Mouse (Mus musculus): ENCODE results near the gene Irf2bp2. TPM values are rescaled to one million over a fixed set of nuclear protein-coding genes. Genes with fewer than 3 reads are reported as not detected.

The Irf2bp2 gene
- polyA plus RNA-seq, 1 experiment from 2014 or later: 8.8 TPM

DNA sequence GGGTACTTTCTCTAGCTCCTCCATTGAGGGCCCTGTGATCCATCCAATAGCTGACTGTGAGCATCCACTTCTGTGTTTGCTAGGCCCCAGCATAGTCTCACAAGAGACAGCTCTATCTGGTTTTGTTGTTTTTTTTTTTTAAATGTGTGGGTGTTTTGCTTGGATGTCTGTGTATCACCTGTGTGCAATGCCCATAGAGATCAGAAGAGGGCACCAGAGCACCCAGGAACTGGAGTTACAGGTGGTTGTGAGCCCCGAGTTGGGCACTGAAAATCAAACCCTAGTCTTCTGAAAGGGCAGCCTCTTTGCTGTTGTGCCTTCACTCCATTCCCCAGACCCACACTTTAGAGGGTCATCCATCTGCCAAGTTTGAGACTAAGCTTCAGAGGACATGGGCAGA, 13.7 kb downstream of the Irf2bp2 start:
- no peaks in the 10 kb centered on the region for H3K27me3 ChIP-seq (ENCODE audit: control insufficient read depth, insufficient read depth, low read length)
- no peak overlapping the region for H3K9ac ChIP-seq (replicated peaks; ENCODE audit: low read depth, low read length)
- H3K4me2 ChIP-seq (ENCODE audit: low read depth, low read length): no peak overlapping the region
- H3K4me3 ChIP-seq (ENCODE audit: low read depth, low read length): no peak overlapping the region
- ATAC-seq (ENCODE audit: low read depth): no peak
- 96% methylated on average over 1 of the region's 1 CpGs for WGBS
- peaks cover 14% of the 10 kb centered on the region; the same call in 1 of the 2 replicates for H3K4me1 ChIP-seq (ENCODE audit: control insufficient read depth, insufficient read depth, low read length)
- no peaks in the 10 kb centered on the region for H3K36me3 ChIP-seq (ENCODE audit: control insufficient read depth, insufficient read depth, low read length)
- H3K9me3 ChIP-seq (ENCODE audit: control insufficient read depth, low read length): no peaks in the 10 kb centered on the region
- no peak overlapping the region for H3K27ac ChIP-seq (ENCODE audit: low read depth, low read length)

DNA sequence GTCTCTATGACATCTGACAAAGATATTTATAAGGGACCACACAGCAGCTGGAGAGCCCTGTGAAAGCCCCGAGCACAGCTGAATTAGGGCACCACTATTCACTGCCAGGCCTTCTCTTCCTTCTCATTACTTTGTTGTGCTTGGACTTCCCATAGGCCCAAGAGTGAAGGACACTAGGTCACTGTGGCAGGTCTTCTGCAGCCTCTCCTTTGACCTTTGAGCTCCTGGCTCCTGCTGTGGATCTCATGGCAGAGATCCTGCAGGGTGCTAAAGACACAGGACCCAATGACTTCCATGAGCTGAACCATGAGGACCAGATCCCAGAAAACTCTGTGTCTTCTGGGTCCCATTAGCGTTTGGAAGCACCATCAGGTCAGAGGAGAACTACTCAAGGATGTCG, 15.1 kb downstream of the Irf2bp2 start:
- peaks cover under 1% of the 10 kb centered on the region; the same call in 1 of the 2 replicates for H3K4me1 ChIP-seq (ENCODE audit: control insufficient read depth, insufficient read depth, low read length)
- no peaks in the 10 kb centered on the region for H3K27me3 ChIP-seq (ENCODE audit: control insufficient read depth, insufficient read depth, low read length)
- no peak overlapping the region for H3K27ac ChIP-seq (ENCODE audit: low read depth, low read length)
- no peak overlapping the region for H3K4me3 ChIP-seq (ENCODE audit: low read depth, low read length)
- H3K9me3 ChIP-seq (ENCODE audit: control insufficient read depth, low read length): no peaks in the 10 kb centered on the region
- H3K9ac ChIP-seq (replicated peaks; ENCODE audit: low read depth, low read length): no peak overlapping the region
- WGBS: 91% methylated on average over 3 of the region's 3 CpGs
- H3K4me2 ChIP-seq (ENCODE audit: low read depth, low read length): no peak overlapping the region
- no peak for ATAC-seq (ENCODE audit: low read depth)
- no peaks in the 10 kb centered on the region for H3K36me3 ChIP-seq (ENCODE audit: control insufficient read depth, insufficient read depth, low read length)

DNA sequence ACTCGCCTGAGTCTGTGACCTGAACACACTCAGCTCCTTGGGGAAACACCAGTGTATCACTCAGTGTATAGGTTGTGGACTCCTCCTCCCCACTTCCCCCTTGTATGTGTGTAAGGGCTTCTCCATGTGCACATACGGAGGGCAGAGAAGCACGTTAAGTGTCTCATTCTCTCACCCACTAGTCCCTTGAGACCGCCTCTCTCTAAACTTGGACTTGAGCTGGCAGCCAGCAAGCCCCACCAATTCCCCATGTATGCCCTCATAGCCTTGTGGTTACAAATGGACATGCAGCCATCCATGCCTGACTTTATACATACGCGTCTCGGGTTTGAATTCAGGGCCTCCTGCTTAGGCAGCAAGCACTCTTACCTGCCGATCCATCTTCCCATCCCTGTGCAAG, 16.9 kb downstream of the Irf2bp2 start:
- WGBS: 90% methylated on average over 8 of the region's 8 CpGs
- Histone ChIP-seq H3K27me3 (ENCODE audit: control insufficient read depth, insufficient read depth, low read length) (no peaks in the 10 kb centered on the region), H3K9ac (replicated peaks; ENCODE audit: low read depth, low read length) (no peak overlapping the region), H3K4me1 (ENCODE audit: control insufficient read depth, insufficient read depth, low read length) (no peaks in the 10 kb centered on the region), H3K9me3 (ENCODE audit: control insufficient read depth, low read length) (no peaks in the 10 kb centered on the region), H3K4me2 (ENCODE audit: low read depth, low read length) (no peak overlapping the region), H3K27ac (ENCODE audit: low read depth, low read length) (no peak overlapping the region), H3K36me3 (ENCODE audit: control insufficient read depth, insufficient read depth, low read length) (no peaks in the 10 kb centered on the region), H3K4me3 (ENCODE audit: low read depth, low read length) (no peak overlapping the region)
- no peak for ATAC-seq (ENCODE audit: low read depth)

DNA sequence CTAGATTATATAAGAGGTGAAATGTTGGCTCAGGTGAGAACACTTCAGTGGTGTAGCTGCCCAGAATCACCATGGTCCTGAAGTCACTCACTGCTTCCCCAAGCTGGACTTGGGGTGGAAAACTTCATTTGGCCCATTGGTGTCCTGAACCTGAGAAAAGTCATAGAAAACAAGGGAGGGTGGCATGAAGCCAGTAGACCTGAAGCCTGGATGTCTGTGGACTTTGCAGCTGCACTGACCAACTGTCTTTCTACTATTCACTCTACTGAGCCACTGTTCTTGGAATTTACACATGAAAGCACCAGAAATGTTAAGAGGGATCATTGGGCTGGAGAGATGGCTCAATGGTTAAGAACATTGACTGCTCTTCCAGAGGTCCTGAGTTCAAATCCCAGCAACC, 17.7 kb downstream of the Irf2bp2 start:
- Histone ChIP-seq H3K36me3 (ENCODE audit: control insufficient read depth, insufficient read depth, low read length) (no peaks in the 10 kb centered on the region), H3K27me3 (ENCODE audit: control insufficient read depth, insufficient read depth, low read length) (no peaks in the 10 kb centered on the region), H3K4me3 (ENCODE audit: low read depth, low read length) (no peak overlapping the region), H3K9me3 (ENCODE audit: control insufficient read depth, low read length) (no peaks in the 10 kb centered on the region), H3K27ac (ENCODE audit: low read depth, low read length) (no peak overlapping the region), H3K4me1 (ENCODE audit: control insufficient read depth, insufficient read depth, low read length) (no peaks in the 10 kb centered on the region), H3K4me2 (ENCODE audit: low read depth, low read length) (no peak overlapping the region), H3K9ac (replicated peaks; ENCODE audit: low read depth, low read length) (no peak overlapping the region)
- ATAC-seq (ENCODE audit: low read depth): no peak

DNA sequence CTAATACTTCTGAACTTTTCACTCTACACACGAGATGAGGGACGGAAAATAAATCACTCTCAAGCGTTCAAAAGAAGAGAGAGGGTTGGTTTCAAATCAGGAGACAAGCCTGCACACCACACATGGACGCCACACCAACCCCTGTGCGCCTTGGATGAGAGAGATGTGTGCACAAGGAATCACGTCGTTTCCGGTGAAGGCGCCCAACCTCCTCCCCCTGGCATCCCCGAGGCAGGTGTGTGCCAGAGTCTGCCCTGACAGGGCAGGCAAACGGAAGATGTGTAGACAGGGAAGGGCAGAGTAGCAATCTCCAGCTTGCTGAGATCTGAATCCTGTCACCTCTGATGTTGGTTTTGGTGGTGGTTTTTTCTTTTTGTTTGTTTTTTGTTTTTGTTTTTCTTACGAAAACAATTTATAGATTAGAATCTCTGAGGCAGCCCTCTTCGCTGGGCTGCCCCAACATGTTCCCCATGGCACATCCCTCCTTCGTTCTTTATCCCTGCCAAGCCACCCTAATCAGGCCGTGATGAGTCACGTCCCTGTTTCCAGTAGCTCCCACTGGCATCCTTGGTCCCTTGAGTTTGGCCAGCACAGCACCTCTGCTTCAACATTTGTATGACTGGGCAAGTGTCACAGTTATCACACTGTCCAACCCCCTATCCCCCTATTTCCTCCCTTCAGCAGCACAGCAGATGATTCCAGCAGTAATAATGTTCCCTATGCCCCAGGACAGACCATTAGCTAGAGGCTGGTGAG, 18.7 kb downstream of the Irf2bp2 start:
- H3K4me2 ChIP-seq (ENCODE audit: low read depth, low read length): no peak overlapping the region
- H3K4me3 ChIP-seq (ENCODE audit: low read depth, low read length): no peak overlapping the region
- no peak overlapping the region for H3K9ac ChIP-seq (replicated peaks; ENCODE audit: low read depth, low read length)
- WGBS: 86% methylated on average over 16 of the region's 16 CpGs
- H3K4me1 ChIP-seq (ENCODE audit: control insufficient read depth, insufficient read depth, low read length): 0 out of 2 replicates have a peak, but pooled peaks cover 4% of the 10 kb centered on the region
- no peak for ATAC-seq (ENCODE audit: low read depth)
- H3K36me3 ChIP-seq (ENCODE audit: control insufficient read depth, insufficient read depth, low read length): no peaks in the 10 kb centered on the region
- no peaks in the 10 kb centered on the region for H3K27me3 ChIP-seq (ENCODE audit: control insufficient read depth, insufficient read depth, low read length)
- H3K27ac ChIP-seq (ENCODE audit: low read depth, low read length): no peak overlapping the region
- no peaks in the 10 kb centered on the region for H3K9me3 ChIP-seq (ENCODE audit: control insufficient read depth, low read length)

DNA sequence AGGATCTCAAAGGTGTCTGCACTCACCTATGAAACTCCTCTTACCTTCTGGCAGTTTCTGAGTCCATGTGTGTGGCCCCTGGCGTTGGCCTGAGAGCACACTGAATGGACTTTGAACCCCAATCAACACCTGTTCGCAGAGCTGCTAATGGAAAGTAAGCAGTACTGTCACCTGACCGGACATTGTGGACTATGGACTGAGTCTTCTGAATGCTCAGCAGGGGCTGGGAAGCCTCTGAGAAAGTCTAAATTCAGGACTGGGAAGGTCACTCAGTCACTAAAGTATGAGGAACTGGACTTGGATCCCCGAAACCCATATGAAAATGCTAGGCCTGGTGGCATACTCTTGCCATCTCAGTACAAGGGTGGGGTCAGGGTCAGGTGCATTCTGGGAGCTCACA, 19.9 kb downstream of the Irf2bp2 start:
- WGBS: 93% methylated on average over 4 of the region's 4 CpGs
- no peak for ATAC-seq (ENCODE audit: low read depth)
- Histone ChIP-seq H3K27me3 (ENCODE audit: control insufficient read depth, insufficient read depth, low read length) (no peaks in the 10 kb centered on the region), H3K4me3 (ENCODE audit: low read depth, low read length) (no peak overlapping the region), H3K27ac (ENCODE audit: low read depth, low read length) (no peak overlapping the region), H3K36me3 (ENCODE audit: control insufficient read depth, insufficient read depth, low read length) (no peaks in the 10 kb centered on the region), H3K4me1 (ENCODE audit: control insufficient read depth, insufficient read depth, low read length) (0 out of 2 replicates have a peak, but pooled peaks cover 6% of the 10 kb centered on the region), H3K4me2 (ENCODE audit: low read depth, low read length) (no peak overlapping the region), H3K9me3 (ENCODE audit: control insufficient read depth, low read length) (no peaks in the 10 kb centered on the region), H3K9ac (replicated peaks; ENCODE audit: low read depth, low read length) (no peak overlapping the region)

DNA sequence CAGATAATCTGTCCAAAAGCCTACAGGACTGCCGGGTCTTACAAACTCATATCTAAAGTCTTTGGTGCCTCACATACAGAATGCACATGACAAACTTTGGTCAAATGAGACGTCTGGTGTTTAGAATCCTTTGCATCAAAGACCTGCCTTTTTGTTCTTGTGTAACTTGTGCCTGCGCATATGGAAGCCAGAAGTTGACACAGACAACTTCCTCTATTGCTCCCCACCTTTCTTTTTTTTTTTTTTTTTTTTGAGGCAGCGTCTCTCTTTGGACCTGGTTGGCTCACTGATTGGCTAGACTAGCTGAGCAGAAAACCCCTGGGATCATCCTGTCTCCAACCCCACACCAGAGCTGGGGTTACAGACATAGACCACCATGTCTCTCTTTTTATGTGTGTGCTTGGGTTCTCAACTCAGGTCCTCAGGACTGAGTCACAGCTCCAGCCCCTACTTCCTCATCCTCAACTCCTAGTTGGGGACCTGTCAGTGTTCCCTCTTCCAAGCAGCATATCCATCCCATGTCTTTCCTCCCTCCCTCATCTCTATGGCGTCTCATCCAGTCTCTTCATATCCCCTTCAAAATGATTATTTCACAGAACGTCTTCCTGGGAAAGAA, 20.6 kb downstream of the Irf2bp2 start:
- H3K4me2 ChIP-seq (ENCODE audit: low read depth, low read length): no peak overlapping the region
- 0 out of 2 replicates have a peak, but pooled peaks cover 6% of the 10 kb centered on the region for H3K4me1 ChIP-seq (ENCODE audit: control insufficient read depth, insufficient read depth, low read length)
- no peak overlapping the region for H3K27ac ChIP-seq (ENCODE audit: low read depth, low read length)
- no peaks in the 10 kb centered on the region for H3K9me3 ChIP-seq (ENCODE audit: control insufficient read depth, low read length)
- no peaks in the 10 kb centered on the region for H3K36me3 ChIP-seq (ENCODE audit: control insufficient read depth, insufficient read depth, low read length)
- H3K9ac ChIP-seq (replicated peaks; ENCODE audit: low read depth, low read length): no peak overlapping the region
- ATAC-seq (ENCODE audit: low read depth): no peak
- H3K4me3 ChIP-seq (ENCODE audit: low read depth, low read length): no peak overlapping the region
- H3K27me3 ChIP-seq (ENCODE audit: control insufficient read depth, insufficient read depth, low read length): no peaks in the 10 kb centered on the region
- WGBS: 94% methylated on average over 6 of the region's 6 CpGs

DNA sequence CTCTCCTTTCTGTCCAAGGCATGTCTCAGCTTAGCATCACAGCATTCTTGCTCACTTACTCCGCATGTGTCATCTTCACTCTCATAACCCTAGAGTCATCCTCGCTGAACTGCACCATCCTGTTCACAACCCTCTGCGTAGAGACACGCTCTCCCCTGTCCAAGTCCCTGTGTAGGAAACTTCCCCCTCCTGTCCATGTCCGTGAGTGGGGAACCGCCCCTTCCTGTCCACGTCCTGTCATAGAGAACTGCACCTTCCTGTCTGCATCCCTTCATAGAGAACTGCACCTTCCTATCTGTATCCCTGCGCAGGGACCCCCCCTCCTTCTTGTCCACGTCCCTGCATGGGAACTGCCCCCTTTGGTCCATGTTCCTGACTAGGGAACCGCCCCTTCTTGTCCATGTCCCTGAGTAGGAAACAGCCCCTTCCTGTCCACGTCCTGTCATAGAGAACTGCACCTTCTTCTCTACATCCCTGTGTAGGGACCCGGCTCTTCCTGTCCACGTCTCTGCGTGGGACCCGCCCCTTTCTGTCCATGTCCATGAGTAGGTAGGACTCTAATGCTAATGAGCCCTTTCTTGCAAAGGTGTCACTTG, 22.6 kb downstream of the Irf2bp2 start:
- 90% methylated on average over 15 of the region's 15 CpGs for WGBS
- Histone ChIP-seq H3K4me2 (ENCODE audit: low read depth, low read length) (no peak overlapping the region), H3K27ac (ENCODE audit: low read depth, low read length) (no peak overlapping the region), H3K9me3 (ENCODE audit: control insufficient read depth, low read length) (no peaks in the 10 kb centered on the region), H3K36me3 (ENCODE audit: control insufficient read depth, insufficient read depth, low read length) (no peaks in the 10 kb centered on the region), H3K4me1 (ENCODE audit: control insufficient read depth, insufficient read depth, low read length) (peaks cover 23% of the 10 kb centered on the region), H3K4me3 (ENCODE audit: low read depth, low read length) (no peak overlapping the region), H3K27me3 (ENCODE audit: control insufficient read depth, insufficient read depth, low read length) (no peaks in the 10 kb centered on the region), H3K9ac (replicated peaks; ENCODE audit: low read depth, low read length) (no peak overlapping the region)
- no peak for ATAC-seq (ENCODE audit: low read depth)

DNA sequence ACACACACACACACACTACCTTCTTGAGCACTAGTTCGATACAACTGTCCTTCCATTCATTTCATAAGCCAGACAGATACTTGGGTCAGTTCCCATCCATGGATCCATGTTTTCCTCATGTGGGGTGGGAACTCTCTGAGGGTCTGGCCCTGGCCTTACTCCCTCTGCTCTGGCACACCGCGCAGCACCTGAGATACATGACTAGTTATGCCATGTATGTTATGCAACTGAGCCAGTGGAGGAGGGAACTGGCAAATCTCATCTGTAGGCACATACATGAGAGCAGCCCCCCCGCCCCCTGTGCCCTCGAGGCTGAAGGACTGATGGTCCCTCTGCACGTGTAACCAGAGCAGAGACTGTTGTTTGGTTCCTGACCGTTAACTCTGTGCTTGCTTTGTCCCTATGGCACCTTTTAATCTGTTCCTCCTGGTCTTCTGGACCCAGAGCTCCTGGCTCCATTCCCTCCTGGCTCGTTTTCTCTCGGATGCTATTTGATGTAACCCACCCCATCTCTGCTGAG, 23.2 kb downstream of the Irf2bp2 start:
- H3K4me1 ChIP-seq (ENCODE audit: control insufficient read depth, insufficient read depth, low read length): peaks cover 25% of the 10 kb centered on the region
- no peaks in the 10 kb centered on the region for H3K27me3 ChIP-seq (ENCODE audit: control insufficient read depth, insufficient read depth, low read length)
- H3K9me3 ChIP-seq (ENCODE audit: control insufficient read depth, low read length): no peaks in the 10 kb centered on the region
- H3K27ac ChIP-seq (ENCODE audit: low read depth, low read length): no peak overlapping the region
- H3K4me2 ChIP-seq (ENCODE audit: low read depth, low read length): no peak overlapping the region
- 57% methylated on average over 9 of the region's 9 CpGs for WGBS
- no peaks in the 10 kb centered on the region for H3K36me3 ChIP-seq (ENCODE audit: control insufficient read depth, insufficient read depth, low read length)
- H3K9ac ChIP-seq (replicated peaks; ENCODE audit: low read depth, low read length): no peak overlapping the region
- no peak for ATAC-seq (ENCODE audit: low read depth)
- H3K4me3 ChIP-seq (ENCODE audit: low read depth, low read length): no peak overlapping the region
